Mouse (Mus musculus) adrenal gland, adult (tissue): ENCODE measurements around the gene Arid1b.
A peak's percentile ranks its signal among the peaks of the same experiment; 100 is the strongest.

Experiments
- DNase-seq, 2 experiments: peaks; one replicate each; pipeline ENCODE4 v3.0.0; 2022 to 2023; ENCODE audit warnings: low spot score in 1 of 2; ENCODE audit not compliant: inconsistent age in 2 of 2

Gene Arid1b

GRCm38 (mm10) chr17:5014327-5014957, 20.3 kb downstream of the Arid1b start:
- no peak for DNase-seq

DNA sequence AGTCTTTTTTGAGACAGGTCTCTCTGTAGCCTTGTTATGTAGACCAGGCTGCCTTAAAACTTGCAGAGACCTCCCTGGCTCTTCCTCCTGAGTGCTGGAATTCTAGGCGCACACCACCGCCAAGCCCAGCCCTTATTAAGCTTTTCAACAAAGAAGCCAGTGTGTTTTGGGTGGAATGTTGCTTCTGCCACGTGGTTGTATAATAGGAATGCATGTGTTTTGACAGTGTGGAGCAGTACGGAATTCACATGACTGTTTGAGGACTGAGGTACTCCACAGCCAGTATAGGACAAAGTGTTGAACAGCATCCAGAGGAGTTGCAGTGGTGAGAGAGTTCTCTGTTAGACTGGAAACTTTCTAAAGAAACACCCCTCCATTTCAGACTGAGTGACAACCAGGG, 22.3 kb downstream of the Arid1b start:
- DNase-seq: no peak

DNA sequence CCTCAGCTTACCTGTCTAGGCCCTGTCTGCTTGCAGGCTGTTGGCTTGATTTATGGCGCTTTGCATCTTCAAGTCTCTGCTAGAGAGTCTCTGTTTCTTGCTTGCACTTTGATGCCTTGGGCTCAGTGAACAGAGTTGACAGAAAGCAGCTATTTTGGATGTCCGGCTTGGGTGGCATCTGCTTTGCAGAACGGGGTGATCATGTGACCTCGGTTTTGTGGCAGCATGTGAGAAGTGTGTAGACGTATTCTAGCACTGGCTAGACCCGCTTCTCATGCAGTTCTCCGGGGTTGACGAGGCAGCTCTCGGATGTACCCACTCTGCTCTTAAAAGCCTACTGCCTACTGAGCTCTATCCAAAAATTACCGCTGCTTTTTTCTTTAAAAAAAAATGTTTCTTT, 22.9 kb downstream of the Arid1b start:
- no peak for DNase-seq

DNA sequence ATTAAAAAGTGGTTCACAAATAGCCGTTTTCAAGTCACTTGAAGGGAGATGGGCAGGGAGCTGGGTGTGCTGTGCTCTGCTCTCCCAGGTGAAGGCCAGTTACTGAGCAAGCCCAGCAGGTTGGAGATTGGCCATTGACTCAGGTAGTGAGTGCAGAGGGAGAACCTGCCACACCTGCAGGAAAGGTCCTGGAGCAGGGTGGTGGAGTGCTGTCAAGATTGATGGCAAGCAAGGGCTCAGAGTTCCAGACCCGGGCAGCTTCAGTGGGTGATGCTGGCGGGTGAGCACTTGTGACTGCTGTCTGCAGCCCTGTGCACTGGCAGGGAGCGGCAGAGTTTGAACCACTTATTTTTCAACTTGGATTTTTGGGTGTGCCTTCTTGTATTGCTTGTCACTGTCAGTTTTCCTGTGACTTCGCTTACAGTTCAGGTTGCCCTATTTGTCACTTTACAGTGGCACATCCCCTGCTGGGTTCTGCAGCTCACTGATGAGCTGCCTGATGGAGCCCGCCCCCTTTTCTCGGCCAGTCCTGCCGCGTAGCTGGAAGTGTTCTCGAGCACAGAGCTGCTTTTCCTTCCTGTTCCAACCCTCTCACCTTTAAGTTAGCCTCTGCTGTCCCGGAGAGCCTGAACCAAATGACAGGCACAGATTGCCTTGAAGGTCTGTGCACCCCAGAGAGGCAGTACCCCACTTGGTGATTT, 27.3 kb downstream of the Arid1b start:
- DNase-seq: no peak

DNA sequence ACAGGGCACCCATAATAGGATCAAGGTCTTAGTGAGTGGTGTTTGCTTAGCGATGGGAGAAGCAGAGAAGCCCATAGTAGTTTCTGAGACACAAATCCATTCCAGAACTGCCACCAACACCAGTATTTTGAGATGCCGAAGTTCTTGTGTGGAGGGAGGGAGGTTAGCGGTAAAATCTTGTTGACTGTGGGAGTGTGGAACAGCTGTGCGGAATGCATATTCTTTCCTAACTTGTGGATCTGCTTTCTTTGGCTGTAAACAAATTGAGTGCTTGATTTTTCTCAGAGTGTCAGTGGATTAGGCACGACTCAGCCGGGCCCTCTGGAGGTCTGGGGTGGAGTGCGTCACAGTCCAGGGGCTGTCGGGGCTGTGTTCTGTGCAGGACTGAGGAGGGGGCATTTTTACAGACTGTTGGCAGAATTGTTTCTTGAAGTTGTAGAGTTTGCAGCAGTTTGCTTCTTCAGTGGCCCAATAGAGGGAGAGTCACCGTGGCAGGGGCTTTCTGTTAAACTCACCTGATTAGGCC, 27.9 kb downstream of the Arid1b start:
- no peak for DNase-seq

- no peak for DNase-seq
Measured at GRCm38 (mm10) chr17:5023745-5024144, 29.6 kb downstream of the Arid1b start.

- no peak for DNase-seq
Measured at GRCm38 (mm10) chr17:5025400-5025799, 31.3 kb downstream of the Arid1b start.

- no peak for DNase-seq
Measured at GRCm38 (mm10) chr17:5026578-5026977, 32.4 kb downstream of the Arid1b start.

- no peak for DNase-seq
Measured at GRCm38 (mm10) chr17:5029148-5029547, 35.0 kb downstream of the Arid1b start.

- DNase-seq: no peak
Measured at GRCm38 (mm10) chr17:5030290-5030689, 36.2 kb downstream of the Arid1b start.

- no peak for DNase-seq
Measured at GRCm38 (mm10) chr17:5033346-5033745, 39.2 kb downstream of the Arid1b start.

- no peak for DNase-seq
Measured at GRCm38 (mm10) chr17:5034201-5034600, 40.1 kb downstream of the Arid1b start.

DNA sequence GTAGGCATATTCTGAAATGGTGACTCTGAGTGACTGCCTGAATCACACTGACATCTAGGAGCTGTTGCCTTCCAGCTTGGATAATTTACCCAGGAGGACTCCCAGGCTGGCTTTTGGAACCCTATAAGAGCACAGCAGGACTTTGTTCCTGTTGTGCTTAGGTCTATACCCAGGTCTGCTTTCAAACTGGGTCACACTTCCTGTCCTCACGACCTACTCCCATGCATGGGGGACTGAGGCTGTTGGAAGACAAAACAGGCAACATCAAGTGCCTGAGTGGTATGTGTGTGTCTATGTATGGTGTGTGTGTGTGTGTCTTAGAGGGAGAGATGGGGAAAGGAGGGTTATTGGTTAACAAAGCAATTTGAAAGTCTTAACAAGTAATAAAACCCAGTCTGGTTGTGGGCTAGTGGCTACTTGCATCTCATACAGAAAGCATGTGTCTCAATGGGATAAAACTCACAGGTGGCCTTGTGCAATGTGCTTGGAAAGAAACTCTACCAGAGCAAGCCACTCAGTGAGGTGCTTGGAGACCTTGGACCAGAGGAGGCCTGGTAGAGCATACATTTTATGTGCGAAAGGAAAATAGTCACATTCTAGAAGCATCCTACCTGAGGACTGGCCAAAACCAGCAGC, 42.2 kb downstream of the Arid1b start:
- peak in 1 of 2 experiments; percentile 44 for DNase-seq

GRCm38 (mm10) chr17:5037199-5037598, 43.1 kb downstream of the Arid1b start:
- DNase-seq: no peak

DNA sequence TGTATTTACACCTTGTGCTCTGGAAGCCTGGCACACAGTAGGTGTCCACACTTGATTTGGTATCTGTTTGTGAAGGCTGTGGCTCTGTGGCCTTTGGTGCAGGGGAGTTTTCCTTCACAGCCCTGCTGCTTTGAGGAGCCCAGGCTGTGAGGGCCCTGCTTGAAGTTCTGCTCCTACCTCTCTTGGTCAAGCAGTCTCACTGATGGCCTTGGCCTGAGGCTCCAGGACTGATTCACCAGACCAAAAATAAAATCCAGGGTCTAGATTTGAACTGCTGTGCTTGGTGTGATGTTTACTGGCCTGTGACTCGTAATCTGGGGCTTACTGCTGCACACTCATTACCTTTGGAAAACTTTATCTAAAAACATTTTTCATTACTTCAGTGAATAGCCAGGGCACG, 45.7 kb downstream of the Arid1b start:
- peak; percentile 58 to 77 for DNase-seq

- no peak for DNase-seq
Measured at GRCm38 (mm10) chr17:5043871-5044270, 49.7 kb downstream of the Arid1b start.

DNA sequence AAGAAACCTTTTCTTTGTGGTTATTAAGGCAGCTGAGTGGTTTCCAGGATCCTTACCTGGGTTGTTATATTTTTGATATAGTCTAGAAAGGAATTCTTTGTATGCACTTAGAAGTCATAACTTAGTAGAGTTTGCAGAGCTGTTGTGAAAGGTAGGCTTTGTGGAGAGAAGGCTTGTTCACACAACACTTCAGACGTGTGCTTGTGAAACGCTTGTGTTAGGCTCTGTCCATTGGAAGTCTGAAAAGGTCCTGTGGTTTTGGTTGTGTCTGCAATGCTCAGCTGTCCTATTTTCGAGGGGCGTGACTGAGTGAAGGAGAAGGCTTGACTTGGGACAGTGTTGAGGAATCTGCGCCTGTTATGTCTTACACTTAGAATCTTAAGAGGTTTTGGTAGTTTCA, 51.5 kb downstream of the Arid1b start:
- no peak for DNase-seq

DNA sequence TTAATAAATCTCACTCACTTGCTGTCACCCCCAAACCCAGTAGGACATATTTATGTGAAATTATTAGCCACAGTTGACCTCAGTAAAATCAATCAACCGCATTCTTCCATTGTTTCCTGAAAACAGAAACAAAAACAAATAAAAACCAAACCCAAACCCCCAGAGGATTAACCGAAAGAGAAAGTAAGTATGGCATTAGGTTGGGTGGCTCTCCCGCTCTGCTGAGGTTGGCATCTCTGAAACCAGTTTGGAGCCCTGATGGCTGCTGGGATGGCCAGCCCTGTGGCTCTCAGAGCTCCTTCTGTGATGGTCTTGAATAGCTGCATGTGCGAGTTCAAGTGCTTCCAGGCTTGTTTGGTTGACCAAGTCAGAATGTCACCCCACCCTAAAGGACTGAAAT, 53.2 kb downstream of the Arid1b start:
- no peak for DNase-seq

- no peak for DNase-seq
Measured at GRCm38 (mm10) chr17:5050266-5050665, 56.1 kb downstream of the Arid1b start.

DNA sequence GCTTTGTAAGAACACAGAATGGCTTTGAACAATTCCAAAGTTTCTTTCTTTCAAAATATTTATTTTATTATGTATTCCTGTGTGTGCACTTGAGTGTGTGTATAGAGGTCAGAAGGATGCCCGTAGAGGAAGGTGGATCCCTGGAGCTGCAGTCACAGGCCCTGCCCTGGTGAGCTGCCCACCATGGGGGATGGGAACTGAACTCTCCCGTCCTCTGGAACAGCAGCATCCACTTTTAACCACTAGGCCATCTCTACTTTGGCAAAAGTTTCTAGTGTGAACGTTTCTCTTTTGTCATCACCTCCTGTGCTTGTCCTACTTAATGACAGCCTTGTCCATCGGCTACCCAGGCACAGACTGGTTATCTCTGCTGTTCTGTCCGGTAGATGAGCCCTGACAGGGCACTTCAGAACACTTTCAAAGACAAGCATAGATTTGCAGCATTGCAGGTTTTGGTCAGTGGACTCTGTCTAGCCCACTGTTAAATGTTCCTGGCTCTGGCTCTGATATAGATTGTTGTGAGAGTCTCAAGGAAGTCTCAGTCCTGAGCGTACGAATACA, 56.9 kb downstream of the Arid1b start:
- DNase-seq: no peak

DNA sequence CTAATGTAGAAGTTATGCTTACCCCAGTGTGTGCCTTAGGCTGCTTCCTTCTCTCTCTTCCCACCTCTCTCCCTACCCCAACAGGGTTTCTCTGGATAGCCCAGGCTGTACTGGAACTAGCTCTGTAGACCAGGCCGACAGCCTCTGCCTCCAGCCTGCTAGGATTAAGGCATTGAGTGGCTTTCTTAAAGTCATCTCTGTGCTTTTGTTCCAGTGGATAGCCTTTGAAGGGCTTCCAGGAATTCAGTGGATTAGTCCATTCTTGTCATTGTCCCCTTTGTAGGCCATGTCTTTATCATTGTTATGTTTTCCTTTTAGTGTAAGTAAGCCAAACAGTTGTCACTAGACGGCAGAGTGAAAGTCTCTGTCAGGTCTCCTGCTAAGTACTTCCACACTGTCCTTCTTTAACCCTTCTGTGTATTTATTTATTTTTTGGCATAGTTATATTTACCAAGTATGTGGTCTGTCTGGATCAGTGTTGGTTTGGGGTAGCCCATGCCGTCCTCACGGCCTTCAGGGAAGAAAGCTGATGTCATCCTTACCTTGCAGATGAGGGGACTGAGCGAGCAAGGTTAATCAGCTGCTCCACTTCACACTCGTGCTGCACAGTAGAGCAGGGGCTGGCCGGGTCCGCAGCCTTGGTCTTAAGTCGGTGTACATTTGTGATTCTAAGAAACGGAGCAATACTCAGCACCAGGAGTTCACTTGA, 58.1 kb downstream of the Arid1b start:
- peak in 1 of 2 experiments; percentile 64 for DNase-seq
